Mouse (Mus musculus) adrenal gland, postnatal 10 days (tissue): ENCODE measurements at regions not wholly inside any gene's neighbourhood (a gene's known extent, or its start where the extent isn't known, plus 50 kb on each side); places are given as distances from the start of the nearest gene placed in this dataset.
"Not testable (repeated sequence)": the region's sequence is repeated elsewhere in the genome, so short reads cannot be mapped to it uniquely, and the experiment has no call there.

ENCODE experiments used
- DNase-seq: peaks from one replicate; pipeline ENCODE4 v3.0.0; 2021; ENCODE audit warnings: mixed read lengths

GRCm38 (mm10) chr15:19242962-19243361 lies 424.2 kb downstream of the Cdh10 start:
- not testable (repeated sequence) for DNase-seq

- no peak for DNase-seq
These were observed 428.7 kb downstream of the Cdh10 start for GRCm38 (mm10) chr15:19247489-19247888.

- no peak for DNase-seq
These were observed 457.4 kb downstream of the Cdh10 start for GRCm38 (mm10) chr15:19275968-19276826.

GRCm38 (mm10) chr15:19316380-19316779 lies 497.6 kb downstream of the Cdh10 start:
- DNase-seq: no peak

GRCm38 (mm10) chr15:19356322-19356721 lies 537.6 kb downstream of the Cdh10 start:
- no peak for DNase-seq

- DNase-seq: peak; percentile 25
These were observed 541.9 kb downstream of the Cdh10 start for GRCm38 (mm10) chr15:19360650-19361049.

- no peak for DNase-seq
These were observed 571.2 kb downstream of the Cdh10 start for GRCm38 (mm10) chr15:19389951-19390350.

- no peak for DNase-seq
These were observed 572.7 kb downstream of the Cdh10 start for GRCm38 (mm10) chr15:19391250-19391982.

GRCm38 (mm10) chr15:19395681-19396080 lies 576.9 kb downstream of the Cdh10 start:
- DNase-seq: no peak
